Mouse (Mus musculus) forebrain, embryonic 13.5 days (tissue): Measurements from ENCODE around the gene Cep112. TPM values are rescaled to one million over a fixed set of nuclear protein-coding genes. Genes with fewer than 3 reads are reported as not detected.

ENCODE experiments used
- ATAC-seq: fragments of 200-750 bp; cut with Nextera tagmentation; 2 replicates; pipeline ENCODE4 v1.8.0; 2017
- H3K27ac ChIP-seq: fragments of 300-500 bp; sonication (generic); 2 replicates; pipeline ENCODE4 v1.5.1; 2015; ENCODE audit warnings: inconsistent platforms, mild to moderate bottlenecking, moderate library complexity
- H3K27me3 ChIP-seq: fragments of 300-500 bp; sonication (generic); 2 replicates; pipeline ENCODE4 v1.6.1; 2015; ENCODE audit warnings: mild to moderate bottlenecking, inconsistent platforms
- H3K36me3 ChIP-seq: fragments of 300-500 bp; sonication (generic); 2 replicates; pipeline ENCODE4 v1.6.1; 2015; ENCODE audit warnings: mild to moderate bottlenecking, inconsistent platforms; ENCODE audit not compliant: poor library complexity, severe bottlenecking
- H3K4me1 ChIP-seq: fragments of 300-500 bp; sonication (generic); 2 replicates; pipeline ENCODE4 v1.6.1; 2015; ENCODE audit warnings: inconsistent platforms
- H3K4me2 ChIP-seq: fragments of 300-500 bp; sonication (generic); 2 replicates; pipeline ENCODE4 v1.6.1; 2015; ENCODE audit warnings: inconsistent platforms, mild to moderate bottlenecking, moderate library complexity
- H3K4me3 ChIP-seq: fragments of 300-500 bp; sonication (generic); 2 replicates; pipeline ENCODE4 v1.5.1; 2015; ENCODE audit warnings: mild to moderate bottlenecking, inconsistent platforms
- H3K9ac ChIP-seq: fragments of 300-500 bp; sonication (generic); 2 replicates; pipeline ENCODE4 v1.6.1; 2015; ENCODE audit warnings: mild to moderate bottlenecking, inconsistent platforms
- H3K9me3 ChIP-seq: fragments of 300-500 bp; sonication (generic); replicated peaks from 2 replicates; pipeline ENCODE4 v1.6.1; 2016; ENCODE audit warnings: inconsistent platforms
- WGBS: fragments of 180-500 bp; shearing (Covaris S2); methylation state at CpG from one replicate; pipeline ENCODE4 v1.1.7; 2015; 5-methylcytosine and 5-hydroxymethylcytosine counted together
- polyA plus RNA-seq: library from polyadenylated mRNA; unstranded; fragments of >200 nt; fragmentation: Nextera tagmentation; extraction: Ambion mirVana; gene quantifications from 2 replicates; pipeline ENCODE4 v1.2.1, GENCODE M21; 2015

Gene Cep112
- polyA plus RNA-seq, 1 experiment from 2014 or later, result 19.7 TPM

- no peak for ATAC-seq
- H3K4me3 ChIP-seq, result no peak overlapping the region
- no peak overlapping the region for H3K4me2 ChIP-seq
- H3K4me1 ChIP-seq, result peaks cover 12% of the 10 kb centered on the region
- WGBS, result 83% methylated on average over 7 of the region's 7 CpGs
- H3K27me3 ChIP-seq, result peaks cover 26% of the 10 kb centered on the region
- no peaks in the 10 kb centered on the region for H3K9me3 ChIP-seq
- no peak overlapping the region for H3K9ac ChIP-seq
- H3K36me3 ChIP-seq, result no peaks in the 10 kb centered on the region
- no peak overlapping the region for H3K27ac ChIP-seq
Observed at GRCm38 (mm10) chr11:108906590-108907254, 481.7 kb downstream of the Cep112 start.

DNA sequence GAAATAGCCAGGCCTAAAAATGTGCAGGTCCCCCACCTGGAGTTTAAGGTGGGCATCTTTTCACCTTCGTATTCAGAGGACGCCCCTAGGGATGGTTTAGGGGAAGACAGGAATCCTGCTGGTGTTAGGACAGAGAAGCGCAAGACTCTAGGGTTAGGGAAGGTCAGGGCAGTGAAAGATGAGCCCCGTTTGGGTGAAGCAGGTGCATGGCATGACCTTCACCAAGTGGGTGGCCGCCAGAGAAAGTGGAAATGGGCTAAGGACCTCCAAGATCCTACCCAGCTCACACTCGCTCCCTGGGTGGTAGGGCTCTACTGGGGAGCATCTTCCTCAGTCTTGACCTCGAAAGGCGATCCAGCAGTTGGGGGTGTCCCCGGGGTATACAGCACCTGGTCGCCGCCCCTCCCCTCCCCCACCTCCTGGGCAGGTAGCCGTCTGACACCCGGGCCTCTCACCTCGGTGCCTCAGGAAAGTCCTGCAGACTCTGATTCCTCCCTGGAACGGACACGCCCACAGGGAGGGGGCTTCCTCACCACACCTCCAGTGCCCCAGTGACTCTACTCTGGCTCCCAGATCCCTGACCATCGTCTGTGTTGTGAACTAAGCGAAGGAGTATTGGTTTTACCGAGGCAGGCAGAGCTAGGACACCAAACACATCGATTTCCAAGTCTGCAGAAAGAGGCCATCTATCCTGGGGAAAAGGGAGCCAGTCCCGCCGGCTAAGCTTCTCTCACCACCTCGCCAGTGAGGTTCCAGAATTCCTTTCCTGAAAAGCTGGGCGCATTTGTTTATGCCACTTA lies 484.6 kb downstream of the Cep112 start:
- H3K36me3 ChIP-seq, result no peaks in the 10 kb centered on the region
- no peak overlapping the region for H3K4me3 ChIP-seq
- 10% methylated on average over 24 of the region's 24 CpGs for WGBS
- H3K27me3 ChIP-seq, result peaks cover 26% of the 10 kb centered on the region
- ATAC-seq, result no peak
- no peak overlapping the region for H3K9ac ChIP-seq
- H3K9me3 ChIP-seq, result no peaks in the 10 kb centered on the region
- H3K4me2 ChIP-seq, result peak overlapping the region; percentile 22; the same call in 1 of the 2 replicates
- H3K4me1 ChIP-seq, result peaks cover 12% of the 10 kb centered on the region
- no peak overlapping the region for H3K27ac ChIP-seq

Other genes starting within 250 kb of the Cep112 start
- 0.37 and 1.6 TPM in 2 replicates for gene Apoh, start 81.8 kb upstream of the Cep112 start, polyA plus RNA-seq
- gene Prkca, start 81.3 kb upstream of the Cep112 start, polyA plus RNA-seq, result 3.9 and 4.2 TPM in 2 replicates